Mouse (Mus musculus) stomach, embryonic 16.5 days (tissue): ENCODE results near the gene Cfb. TPM values are rescaled to one million over a fixed set of nuclear protein-coding genes. Genes with fewer than 3 reads are reported as not detected.
A peak's percentile ranks its signal among the peaks of the same experiment; 100 is the strongest.

Source experiments
- microRNA-seq: library from miRNA; unstranded; fragments of <30 nt; microRNA quantifications from one replicate; pipeline ENCODE4, GENCODE M21; 2016
- polyA plus RNA-seq: library from polyadenylated mRNA; unstranded; fragments of >200 nt; fragmentation: Nextera tagmentation; extraction: Ambion mirVana; gene quantifications from 2 replicates; pipeline ENCODE4 v1.2.1, GENCODE M21; 2015

Cfb gene
- polyA plus RNA-seq, 1 experiment from 2014 or later = 27.8 TPM

Small RNA genes within 50 kb of the gene (microRNA-seq; reads per million reads assigned to microRNA genes)
- gene Mir6970 (not detected), gene Mir6971 (3.6 reads per million, percentile 20 among the genes with 10 or more reads in this experiment), gene Mir6972 (not detected)

Other genes starting within 250 kb of the Cfb start
- gene Egfl8, start 246.5 kb downstream of the Cfb start, polyA plus RNA-seq = 3.5 and 4.8 TPM in 2 replicates
- 25.2 and 25.7 TPM in 2 replicates for gene Ppt2, start 234.0 kb downstream of the Cfb start, polyA plus RNA-seq
- 0.31 and 0.45 TPM in 2 replicates for gene Prrt1, start 233.0 kb downstream of the Cfb start, polyA plus RNA-seq
- gene Fkbpl, start 217.8 kb downstream of the Cfb start, polyA plus RNA-seq = 13.1 and 14.4 TPM in 2 replicates
- 73.5 and 78.0 TPM in 2 replicates for gene Atf6b, start 215.4 kb downstream of the Cfb start, polyA plus RNA-seq
- gene Tnxb, start 192.0 kb downstream of the Cfb start, polyA plus RNA-seq = 1.3 and 1.8 TPM in 2 replicates
- gene C4b, start 118.6 kb downstream of the Cfb start, polyA plus RNA-seq = 0.89 and 0.99 TPM in 2 replicates
- 0.21 and 6.9 TPM in 2 replicates for gene Cyp21a1, start 58.0 kb downstream of the Cfb start, polyA plus RNA-seq
- 23.8 and 25.8 TPM in 2 replicates for gene Stk19, start 25.6 kb downstream of the Cfb start, polyA plus RNA-seq
- gene Dxo, start 25.5 kb downstream of the Cfb start, polyA plus RNA-seq = 48.9 and 53.3 TPM in 2 replicates
- 45.0 and 48.1 TPM in 2 replicates for gene Skiv2l, start 12.3 kb downstream of the Cfb start, polyA plus RNA-seq
- gene Nelfe, start 12.1 kb downstream of the Cfb start, polyA plus RNA-seq = 89.5 and 96.4 TPM in 2 replicates
- gene Zbtb12, start 17.0 kb upstream of the Cfb start, polyA plus RNA-seq = 1.0 and 1.1 TPM in 2 replicates
- gene Gm20547, start 19.5 kb upstream of the Cfb start, polyA plus RNA-seq = 0.49 TPM in 1 of 2 replicates, not detected in the other
- 4.4 and 5.5 TPM in 2 replicates for gene C2, start 35.7 kb upstream of the Cfb start, polyA plus RNA-seq
- 61.0 and 61.1 TPM in 2 replicates for gene Ehmt2, start 36.0 kb upstream of the Cfb start, polyA plus RNA-seq
- gene Slc44a4, start 51.9 kb upstream of the Cfb start, polyA plus RNA-seq = 19.3 and 21.1 TPM in 2 replicates
- 36.7 and 40.6 TPM in 2 replicates for gene Neu1, start 68.7 kb upstream of the Cfb start, polyA plus RNA-seq
- gene Hspa1b, start 96.7 kb upstream of the Cfb start, polyA plus RNA-seq = 0.94 and 1.4 TPM in 2 replicates
- 0.27 TPM in 1 of 2 replicates, not detected in the other for gene Gm20481, start 107.4 kb upstream of the Cfb start, polyA plus RNA-seq
- 13.7 and 16.3 TPM in 2 replicates for gene Hspa1a, start 109.6 kb upstream of the Cfb start, polyA plus RNA-seq
- 0.96 and 1.4 TPM in 2 replicates for gene Hspa1l, start 110.2 kb upstream of the Cfb start, polyA plus RNA-seq
- 145 and 146 TPM in 2 replicates for gene Lsm2, start 119.3 kb upstream of the Cfb start, polyA plus RNA-seq
- 81.1 and 82.1 TPM in 2 replicates for gene Vars, start 138.5 kb upstream of the Cfb start, polyA plus RNA-seq
- gene Vwa7, start 154.1 kb upstream of the Cfb start, polyA plus RNA-seq = 0.26 and 0.42 TPM in 2 replicates
- 14.2 and 14.3 TPM in 2 replicates for gene Sapcd1, start 165.5 kb upstream of the Cfb start, polyA plus RNA-seq
- gene Msh5, start 184.2 kb upstream of the Cfb start, polyA plus RNA-seq = 3.9 and 4.2 TPM in 2 replicates
- gene Clic1, start 187.4 kb upstream of the Cfb start, polyA plus RNA-seq = 396 and 441 TPM in 2 replicates
- 190 and 193 TPM in 2 replicates for gene Ddah2, start 196.5 kb upstream of the Cfb start, polyA plus RNA-seq
- 50.6 and 109 TPM in 2 replicates for gene Ly6g6c, start 202.9 kb upstream of the Cfb start, polyA plus RNA-seq
- 0.48 and 1.0 TPM in 2 replicates for gene Mpig6b, start 203.7 kb upstream of the Cfb start, polyA plus RNA-seq
- gene Ly6g6e, start 214.4 kb upstream of the Cfb start, polyA plus RNA-seq = 32.3 and 49.2 TPM in 2 replicates
- 3.2 and 4.1 TPM in 2 replicates for gene Ly6g6d, start 215.5 kb upstream of the Cfb start, polyA plus RNA-seq
- 0.46 and 0.54 TPM in 2 replicates for gene Ly6g6f, start 223.1 kb upstream of the Cfb start, polyA plus RNA-seq
- gene Abhd16a, start 226.7 kb upstream of the Cfb start, polyA plus RNA-seq = 95.8 and 97.9 TPM in 2 replicates
- not detected in 2 replicates for gene Ly6g5c, start 245.8 kb upstream of the Cfb start, polyA plus RNA-seq